Mouse (Mus musculus) adrenal gland (tissue): Measurements from ENCODE around the gene Ccdc158.

Source experiments
- intact Hi-C: fragments of 180-260 bp; cut with DNase I; formaldehyde crosslinking; loops from one replicate; pipeline ENCODE4 v1.15.1; 2025
- long read RNA-seq, 2 experiments: library from polyadenylated mRNA; unstranded; transcript quantifications; one replicate each; pipeline ENCODE4 v2.0.0; 2020; ENCODE audit warnings: borderline replicate concordance in 1 of 2; ENCODE audit not compliant: insufficient replicate concordance in 1 of 2

Gene Ccdc158
- long read RNA-seq, experiment 1: 0 reads
- long read RNA-seq, experiment 2: 0 reads

- intact Hi-C loops: no loop called here
Observed at GRCm38 (mm10) chr5:92674859-92675573, at the start of gene Ccdc158. Gene Ccdc158, minus strand, starts transcription at chr5:92675271.

DNA sequence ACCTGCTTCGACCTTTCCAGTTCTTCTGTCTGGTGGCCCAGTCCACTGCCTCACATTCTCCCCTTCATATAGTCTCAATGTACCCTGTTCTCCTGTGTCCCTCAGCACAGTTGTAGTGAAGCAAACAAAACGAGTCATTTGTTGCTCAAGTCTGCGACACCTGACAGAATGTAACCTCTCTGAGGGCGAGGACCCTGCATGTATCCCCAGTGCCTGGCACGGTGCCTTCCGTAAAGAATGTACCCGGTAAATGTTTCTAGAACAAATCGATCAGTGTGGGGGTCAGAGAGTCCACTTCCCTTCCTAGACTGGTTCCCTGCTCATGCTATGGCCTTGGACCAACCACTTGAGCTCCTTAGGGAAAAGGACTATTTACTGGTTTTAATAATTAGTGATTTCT lies 46.5 kb upstream of the Ccdc158 start:
- intact Hi-C loops: no loop called here

DNA sequence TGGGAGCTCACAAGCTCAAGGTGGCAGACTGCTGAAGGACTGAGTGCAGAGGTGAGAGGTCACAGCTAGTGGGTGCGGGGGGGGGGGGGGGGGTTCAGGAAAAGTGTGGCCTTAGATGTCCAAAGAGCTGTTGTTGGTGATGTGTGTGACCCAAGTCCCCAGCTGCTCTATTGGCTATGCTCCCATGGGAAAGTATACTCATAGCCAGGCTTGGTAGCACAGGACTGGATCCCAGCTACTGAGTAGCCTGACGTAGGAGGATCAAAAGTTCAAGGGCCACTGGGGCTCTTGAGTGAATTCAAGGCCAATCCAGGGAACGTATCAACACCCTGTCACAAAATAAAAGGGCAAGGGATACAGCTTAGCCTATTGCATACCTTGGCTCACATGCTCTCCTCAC lies 43.8 kb upstream of the Ccdc158 start:
- intact Hi-C loops: no loop called here

GRCm38 (mm10) chr5:92717666-92718360 lies 42.7 kb upstream of the Ccdc158 start:
- intact Hi-C loops: no loop called here

DNA sequence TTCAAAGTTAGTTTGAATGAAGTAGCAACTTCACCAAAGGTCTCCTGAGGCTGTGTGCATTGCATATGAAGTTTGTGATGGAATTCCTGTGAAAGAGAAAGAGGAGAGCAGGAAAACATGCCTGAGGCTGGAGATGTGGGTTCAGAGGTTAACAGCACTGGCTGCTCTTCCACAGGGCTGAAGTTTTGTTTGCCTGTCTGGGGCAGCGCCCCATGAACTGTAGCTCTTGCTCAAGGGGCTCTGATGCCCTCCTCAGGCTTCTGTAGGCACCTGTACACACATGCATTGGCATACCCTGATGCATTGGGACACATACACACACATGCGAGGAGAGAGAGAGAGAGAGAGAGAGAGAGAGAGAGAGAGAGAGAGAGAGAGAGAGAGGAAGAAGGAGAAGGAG lies 40.8 kb upstream of the Ccdc158 start:
- intact Hi-C loops: no loop called here

DNA sequence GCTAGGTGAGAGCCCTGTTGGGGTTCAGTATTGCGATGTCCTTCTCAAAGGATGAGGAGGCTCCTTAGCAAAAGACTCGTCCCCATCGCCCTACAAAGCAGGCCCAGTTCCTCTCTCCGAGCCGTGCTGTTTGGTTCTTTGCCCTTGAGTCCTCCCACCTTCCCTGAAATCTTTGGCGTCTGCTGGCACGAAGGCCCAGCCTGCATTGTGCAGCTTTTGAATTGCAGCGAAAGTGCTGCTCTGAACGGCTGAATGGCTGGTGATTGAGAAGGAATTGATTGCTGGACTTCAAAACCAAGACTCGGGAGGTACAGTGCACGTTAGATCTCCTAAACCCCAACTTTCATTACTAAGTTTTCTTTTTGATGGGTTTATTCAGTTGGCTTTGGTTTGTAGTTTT lies 40.2 kb upstream of the Ccdc158 start:
- intact Hi-C loops: no loop called here

GRCm38 (mm10) chr5:92714886-92715285 lies 39.8 kb upstream of the Ccdc158 start:
- intact Hi-C loops: no loop called here

DNA sequence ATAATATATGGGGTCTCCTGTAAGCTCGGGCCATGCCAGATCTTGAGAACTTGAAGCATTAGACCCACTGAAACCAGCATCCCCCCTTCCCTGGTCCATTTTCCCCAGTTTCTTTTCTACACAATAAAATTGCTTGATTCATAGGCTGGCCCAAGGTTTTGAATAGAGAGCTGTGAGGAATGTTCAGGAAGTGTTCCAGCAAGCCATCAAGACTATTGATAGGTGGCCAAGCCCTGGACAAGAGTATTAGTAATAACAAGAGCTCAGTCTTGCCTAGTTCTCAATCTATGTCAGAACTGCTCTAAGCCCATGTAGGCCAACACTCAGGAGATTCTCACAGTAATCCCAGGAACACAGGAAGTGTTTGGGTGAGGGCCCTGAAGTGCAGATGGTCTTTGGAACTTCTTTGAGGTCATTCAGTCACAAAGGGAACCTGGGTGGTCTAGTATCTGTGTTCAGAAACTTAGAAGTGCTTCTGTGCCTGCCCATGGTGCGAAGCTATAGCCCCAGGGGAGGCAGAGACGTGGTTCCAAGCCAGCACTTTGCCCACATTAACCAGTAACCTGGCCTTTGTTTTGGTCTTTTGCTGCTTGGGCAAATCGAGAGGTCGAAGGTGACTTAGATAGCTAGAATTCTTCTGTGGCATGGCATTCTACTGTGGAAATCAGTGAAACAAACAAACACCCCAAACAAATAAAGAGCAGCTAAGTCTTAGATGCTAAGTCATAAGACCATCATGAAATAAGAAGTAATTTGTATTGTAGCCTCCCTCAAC lies 37.7 kb upstream of the Ccdc158 start:
- intact Hi-C loops: no loop called here

DNA sequence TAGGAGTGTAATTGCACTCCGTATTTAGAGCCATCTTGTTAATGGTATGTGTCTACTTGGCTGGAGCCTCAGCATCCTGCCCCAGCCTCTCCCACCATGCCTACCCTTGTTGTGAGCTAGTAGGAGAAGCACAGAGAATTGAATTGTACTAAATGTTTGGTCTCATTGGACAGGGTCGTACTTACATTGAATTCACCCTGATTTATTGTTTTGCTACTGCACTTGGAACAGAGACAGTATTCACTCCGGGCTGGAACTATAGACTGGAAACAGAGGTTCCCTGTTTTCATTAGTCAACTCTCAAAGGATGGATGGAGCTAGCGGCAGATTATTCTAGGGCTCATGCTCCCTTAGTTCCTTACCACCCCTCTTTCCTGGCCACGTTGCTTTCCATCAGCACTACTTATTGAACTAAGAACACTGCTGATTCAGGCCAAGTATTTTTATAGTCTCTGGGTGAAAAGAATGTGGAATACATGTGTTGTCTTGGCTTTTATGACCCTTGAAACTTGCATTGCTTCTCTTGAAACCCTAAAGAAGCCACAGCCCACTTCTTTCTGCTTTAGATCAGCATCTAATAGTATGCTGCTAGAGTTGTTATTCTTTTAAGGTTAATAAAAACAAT lies 36.7 kb upstream of the Ccdc158 start:
- intact Hi-C loops: no loop called here

- intact Hi-C loops: no loop called here
Observed at GRCm38 (mm10) chr5:92710779-92711178, 35.7 kb upstream of the Ccdc158 start.

DNA sequence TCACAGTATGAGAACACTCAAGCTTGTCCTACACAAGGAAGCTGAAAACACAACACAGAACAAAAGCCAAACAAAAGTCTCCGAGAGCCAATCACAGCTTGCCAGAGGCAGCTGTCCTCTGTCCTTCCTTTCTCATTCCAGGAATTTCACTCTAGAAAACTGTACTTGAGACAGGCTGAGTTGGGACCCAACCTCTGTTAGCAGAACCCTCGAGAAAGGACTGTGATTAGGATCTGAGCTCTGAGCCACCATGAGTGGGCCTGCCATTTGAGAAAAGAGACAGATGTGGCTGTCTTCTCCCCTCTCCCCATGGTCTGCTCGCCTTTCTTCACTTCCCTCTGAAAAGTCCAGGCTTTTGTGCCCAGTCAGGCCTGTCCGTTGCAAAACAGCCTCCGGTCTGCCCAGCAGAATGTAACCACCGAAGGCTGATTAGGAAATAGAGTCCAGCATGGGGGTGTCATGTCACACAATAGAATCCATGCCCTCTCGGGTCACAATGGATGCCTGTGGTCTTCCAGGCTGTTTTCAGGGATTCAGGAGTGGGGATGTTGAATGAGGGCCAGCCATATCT lies 32.9 kb upstream of the Ccdc158 start:
- intact Hi-C loops: no loop called here

GRCm38 (mm10) chr5:92703671-92704070 lies 28.6 kb upstream of the Ccdc158 start:
- intact Hi-C loops: no loop called here

GRCm38 (mm10) chr5:92701750-92702149 lies 26.7 kb upstream of the Ccdc158 start:
- intact Hi-C loops: no loop called here

- intact Hi-C loops: no loop called here
Observed at GRCm38 (mm10) chr5:92698837-92699529, 23.9 kb upstream of the Ccdc158 start.

GRCm38 (mm10) chr5:92698131-92698836 lies 23.2 kb upstream of the Ccdc158 start:
- intact Hi-C loops: no loop called here

DNA sequence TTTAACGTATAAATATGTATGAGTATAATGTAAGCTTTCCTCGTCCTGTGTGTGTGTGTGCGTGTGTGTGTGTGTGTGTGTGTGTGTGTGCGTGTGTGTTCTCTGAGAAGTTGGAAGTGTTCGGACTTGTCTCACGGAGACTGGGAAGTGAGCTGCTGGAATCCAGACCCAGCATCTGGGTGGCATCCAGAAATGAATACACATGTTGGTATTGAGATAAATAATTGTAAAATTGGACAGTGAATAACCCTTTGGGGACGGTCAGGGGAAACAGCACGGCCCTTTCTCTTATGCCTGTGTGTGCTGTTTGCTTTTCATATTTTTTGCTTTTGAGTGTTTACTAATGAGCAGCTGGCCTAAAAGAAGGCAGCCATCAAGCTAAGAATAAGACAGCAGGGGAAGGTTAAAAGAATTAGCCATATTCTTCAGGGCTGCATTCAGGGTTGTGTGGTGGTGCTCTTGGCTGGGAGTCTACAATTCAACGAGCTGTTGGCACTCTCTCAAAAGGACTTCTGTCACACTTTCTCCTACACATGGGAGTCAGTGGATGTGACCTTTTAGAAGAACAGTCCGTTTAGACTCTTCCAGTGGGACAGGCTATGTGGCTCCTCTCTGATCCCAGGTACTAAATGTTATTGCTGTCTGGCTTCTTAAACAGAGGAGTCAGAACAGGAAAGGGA lies 19.4 kb upstream of the Ccdc158 start:
- intact Hi-C loops: no loop called here

DNA sequence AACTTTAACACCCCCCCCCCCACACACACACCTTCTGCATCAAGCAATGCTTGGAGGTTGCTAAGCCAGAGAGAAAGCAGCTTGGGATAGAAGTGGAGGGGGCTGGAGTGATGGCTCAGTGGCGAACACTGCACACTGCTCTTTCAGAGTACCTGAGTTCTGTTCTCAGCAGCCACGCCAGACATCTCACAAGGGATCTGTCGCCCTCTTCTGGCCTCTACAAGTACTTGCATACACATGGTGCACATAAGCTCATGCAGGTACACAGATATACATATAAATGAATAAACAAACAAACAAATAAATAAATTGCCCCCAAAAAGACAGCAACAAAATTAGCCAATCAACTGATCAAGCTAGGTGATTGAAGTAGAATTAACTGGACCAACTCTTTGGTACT lies 18.7 kb upstream of the Ccdc158 start:
- intact Hi-C loops: no loop called here

GRCm38 (mm10) chr5:92692206-92693007 lies 17.3 kb upstream of the Ccdc158 start:
- intact Hi-C loops: no loop called here

GRCm38 (mm10) chr5:92688569-92688968 lies 13.5 kb upstream of the Ccdc158 start:
- intact Hi-C loops: no loop called here
